Mouse (Mus musculus) NIH3T3 (cell line): ENCODE measurements at regions not wholly inside any gene's neighbourhood (a gene's known extent, or its start where the extent isn't known, plus 50 kb on each side); places are given as distances from the start of the nearest gene placed in this dataset.
A peak's percentile ranks its signal among the peaks of the same experiment; 100 is the strongest.

Experiments
- DNase-seq: peaks from one replicate; pipeline ENCODE4 v3.0.0-alpha.2; 2012; ENCODE audit warnings: low read depth

DNA sequence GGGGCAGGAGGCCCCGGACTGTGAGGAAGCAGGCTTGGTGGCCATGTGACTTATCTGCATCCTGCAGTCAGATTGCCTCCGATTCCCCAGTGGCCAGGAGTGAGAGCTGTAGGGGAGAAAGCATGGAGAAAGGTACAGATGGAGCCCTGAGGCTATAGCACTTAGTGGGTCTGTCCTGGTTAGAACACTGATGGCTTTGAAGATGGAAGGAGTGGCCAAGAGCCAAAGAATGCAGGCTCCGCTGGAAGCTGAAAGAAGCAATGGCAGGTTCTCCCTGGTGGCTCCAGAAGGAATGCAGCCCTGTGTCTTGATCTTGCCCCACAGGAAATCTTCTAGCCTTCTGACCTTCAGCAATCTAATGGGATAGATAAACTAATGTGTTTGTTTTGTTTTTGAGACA lies 926.3 kb downstream of the 4930447A16Rik start:
- DNase-seq = no peak

DNA sequence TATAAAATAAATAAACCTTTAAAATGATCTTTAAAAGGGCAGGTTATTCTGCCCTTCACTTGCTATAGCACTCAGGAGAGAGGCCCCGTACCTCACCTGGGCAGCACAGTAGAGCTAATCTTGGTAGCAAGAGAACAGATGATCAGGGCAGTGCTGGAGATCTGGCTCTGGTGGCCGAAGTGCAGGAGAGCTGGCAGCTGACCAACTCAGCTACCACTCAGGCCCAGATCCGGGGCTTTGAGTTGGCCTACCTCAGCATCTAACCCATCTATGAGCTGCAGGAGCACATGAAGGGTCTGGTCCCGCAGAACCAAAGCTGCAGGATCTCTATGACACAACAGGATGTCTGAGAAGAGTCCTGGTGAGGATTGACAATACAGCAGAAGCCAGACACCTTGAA lies 928.0 kb downstream of the 4930447A16Rik start:
- no peak for DNase-seq

DNA sequence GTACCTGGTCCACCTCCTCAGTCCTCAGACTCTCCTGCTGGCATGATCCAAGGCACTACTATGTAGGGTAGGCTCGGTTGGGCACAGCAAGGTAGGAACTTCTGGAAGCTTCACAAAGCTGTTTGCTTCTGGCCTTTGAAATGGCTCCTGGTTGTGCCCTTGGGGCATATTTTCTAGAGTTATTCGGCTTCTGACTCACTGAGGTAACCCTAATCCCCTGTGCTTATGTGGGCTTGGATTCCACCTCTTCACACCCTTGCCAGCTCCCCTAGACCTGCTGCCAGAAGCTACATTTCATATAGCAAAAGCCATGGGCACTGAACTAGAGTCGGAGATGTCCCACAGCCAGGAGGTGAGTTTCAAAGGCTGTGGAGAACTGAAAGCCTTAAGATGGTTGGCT lies 933.7 kb downstream of the 4930447A16Rik start:
- DNase-seq = no peak

DNA sequence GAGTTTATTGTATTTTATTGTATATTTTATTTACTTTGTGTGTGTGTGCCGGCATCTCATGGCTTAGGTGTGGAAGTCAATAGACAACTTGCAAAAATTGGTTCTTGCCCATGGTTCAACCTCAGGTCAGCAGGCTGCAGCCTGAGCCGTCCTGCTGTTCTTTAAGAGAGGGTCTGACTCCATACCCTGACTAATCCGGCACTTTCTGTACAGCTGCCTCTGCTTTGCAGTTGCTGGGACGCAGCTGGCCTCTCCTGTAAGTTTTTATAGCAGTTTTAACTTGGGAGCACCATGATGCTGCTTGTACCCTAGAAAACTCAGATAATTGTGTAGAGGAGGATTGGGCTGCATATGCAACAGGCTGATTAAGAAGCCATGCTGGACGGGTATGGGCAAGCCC lies 938.2 kb downstream of the 4930447A16Rik start:
- no peak for DNase-seq

DNA sequence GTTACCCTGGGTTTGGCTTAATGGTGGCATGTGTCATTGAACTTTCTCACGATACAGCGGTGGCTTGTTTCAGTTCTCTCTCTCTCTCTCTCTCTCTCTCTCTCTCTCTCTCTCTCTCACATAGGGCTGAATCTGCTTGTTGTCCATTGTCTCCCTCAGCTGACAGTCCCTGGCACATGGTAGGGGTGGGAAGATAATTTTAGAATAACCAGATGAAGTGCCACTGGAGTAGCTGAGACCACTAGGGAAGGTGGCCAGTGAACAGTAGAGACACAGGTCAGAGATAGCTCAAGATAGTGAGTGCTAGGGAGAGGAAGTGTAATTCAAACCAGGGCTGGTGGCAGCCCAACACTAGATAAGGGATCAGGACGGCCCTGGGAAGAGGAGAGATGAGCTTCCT lies 938.7 kb downstream of the 4930447A16Rik start:
- no peak for DNase-seq

DNA sequence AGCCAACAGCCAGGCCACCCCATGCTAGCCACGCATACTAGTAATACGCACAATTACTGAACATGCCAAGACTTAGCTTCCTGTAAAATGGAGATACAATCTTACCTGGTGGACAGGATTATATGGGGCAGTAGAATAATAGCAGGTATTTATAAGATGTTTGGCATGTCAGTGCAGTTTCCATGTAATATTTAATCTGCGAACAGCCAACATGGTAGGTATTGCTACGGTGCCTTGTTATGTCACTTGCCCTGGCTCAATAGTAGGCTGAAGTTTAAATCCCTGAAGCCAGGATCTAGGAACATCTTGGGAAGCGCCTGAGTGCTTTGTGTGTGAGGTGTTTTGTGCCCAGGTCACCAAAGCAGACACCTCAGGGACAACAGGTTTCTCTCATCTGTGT lies 942.3 kb downstream of the 4930447A16Rik start:
- no peak for DNase-seq

DNA sequence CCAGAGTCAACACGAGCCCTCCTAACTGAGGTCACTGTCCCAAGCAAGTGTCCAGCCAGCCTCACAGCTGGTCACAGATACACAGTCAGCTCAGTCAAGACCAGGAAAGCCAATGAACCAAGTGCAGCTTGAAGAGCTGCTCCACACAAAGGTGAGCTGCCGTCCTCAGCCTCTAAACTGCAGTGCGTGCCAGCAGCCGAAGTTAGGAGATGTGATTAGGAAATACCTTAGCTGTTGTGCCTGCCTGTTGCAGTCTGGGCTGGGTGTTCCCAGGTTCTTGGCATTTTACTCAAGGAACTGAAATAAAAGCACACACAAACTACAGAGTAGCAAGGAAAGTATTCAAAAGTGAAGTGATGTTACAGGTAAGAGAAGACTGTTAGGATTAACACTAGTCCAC lies 942.9 kb downstream of the 4930447A16Rik start:
- DNase-seq = no peak

DNA sequence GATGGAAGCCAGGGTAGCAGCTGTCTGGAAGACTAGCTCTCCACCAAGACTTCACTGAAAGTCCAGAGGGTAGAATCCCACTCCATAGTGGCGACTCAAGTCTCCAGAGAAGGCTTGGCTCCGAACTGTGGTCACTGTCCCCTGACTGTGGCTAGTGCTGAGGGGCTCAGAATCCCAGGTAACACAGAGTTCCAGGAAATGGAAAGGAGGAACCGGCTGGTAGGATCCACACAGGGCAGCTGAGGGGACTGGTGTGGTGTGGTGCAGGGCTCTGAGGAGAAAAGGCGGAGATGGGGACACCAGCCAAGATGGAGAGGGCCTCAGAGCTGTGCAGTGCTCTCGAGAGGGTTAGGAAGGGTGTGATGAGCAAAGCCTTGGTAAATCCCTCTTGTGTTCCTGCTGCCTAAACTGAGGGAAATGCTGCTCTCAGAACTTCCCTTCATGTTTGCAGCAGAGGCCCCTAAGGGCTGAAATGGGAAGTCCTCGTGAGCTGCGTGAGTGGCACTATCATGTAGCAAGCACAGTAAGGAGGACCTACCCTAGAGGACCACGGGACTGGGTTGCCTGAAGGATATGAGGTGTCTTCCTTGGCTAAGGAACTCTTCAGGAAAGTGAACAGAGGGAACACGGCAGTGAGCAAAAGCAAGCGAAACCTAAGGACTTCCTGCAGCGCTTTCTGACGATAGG lies 946.2 kb downstream of the 4930447A16Rik start:
- DNase-seq = no peak

DNA sequence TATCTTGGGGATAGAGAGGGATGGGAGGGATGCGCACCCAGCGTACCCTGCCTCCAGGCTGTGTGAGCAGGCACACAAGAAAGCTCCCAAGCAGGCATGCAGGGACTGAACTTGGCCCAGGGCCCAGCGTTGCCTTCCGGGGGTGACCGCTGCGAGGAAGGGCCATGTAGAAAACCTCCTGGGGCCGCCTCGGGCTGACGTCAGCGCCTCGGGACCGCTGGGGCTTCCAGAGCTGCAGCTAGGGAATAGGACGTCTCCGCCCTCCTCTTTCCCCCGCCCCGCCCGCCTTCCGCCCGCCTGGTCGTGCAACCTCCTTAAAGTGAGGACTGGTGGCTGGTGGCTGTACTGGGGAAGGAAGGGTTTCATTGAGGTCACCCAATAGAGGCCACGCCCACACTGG lies 948.4 kb downstream of the 4930447A16Rik start:
- DNase-seq = no peak

DNA sequence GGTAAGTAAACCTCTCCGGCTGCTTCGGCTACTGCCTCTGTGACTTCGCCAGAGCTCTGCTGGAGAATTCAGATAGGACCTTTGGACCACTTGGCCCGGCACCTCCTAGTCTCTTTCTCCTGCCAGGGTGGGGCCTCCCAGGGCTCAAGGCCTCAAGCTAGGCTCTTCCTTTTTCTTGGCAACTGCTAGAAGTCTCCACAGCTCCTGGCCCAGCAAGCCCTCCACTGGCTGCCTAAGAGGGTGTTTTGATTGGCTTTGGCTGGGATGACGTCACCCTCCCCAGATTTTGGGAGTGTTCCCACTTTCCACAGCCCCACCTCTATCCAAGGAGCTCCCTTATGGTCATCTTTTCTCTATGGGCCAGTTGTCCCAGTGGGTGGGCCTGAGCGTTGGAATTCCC lies 949.4 kb downstream of the 4930447A16Rik start:
- DNase-seq = peak; percentile 94

DNA sequence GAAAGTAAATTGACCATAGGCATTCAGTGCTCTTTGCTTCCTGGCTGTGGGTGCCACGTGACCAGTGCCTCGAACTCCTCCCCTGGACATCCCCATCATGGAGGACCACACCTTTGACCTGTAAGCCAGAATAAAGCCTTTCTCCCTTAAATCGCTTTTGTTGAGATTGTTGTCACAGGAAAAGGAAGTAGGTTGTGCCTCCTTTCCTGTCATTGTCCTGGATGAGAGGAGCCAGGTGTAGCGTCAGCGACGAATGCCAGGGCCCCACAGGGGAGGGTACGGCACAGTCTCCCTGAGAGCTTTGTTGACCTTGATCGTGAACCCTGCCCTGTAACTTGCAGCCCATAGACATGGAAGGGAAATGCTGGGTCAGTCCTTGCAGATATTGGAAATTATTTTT lies 952.8 kb downstream of the 4930447A16Rik start:
- DNase-seq = no peak

DNA sequence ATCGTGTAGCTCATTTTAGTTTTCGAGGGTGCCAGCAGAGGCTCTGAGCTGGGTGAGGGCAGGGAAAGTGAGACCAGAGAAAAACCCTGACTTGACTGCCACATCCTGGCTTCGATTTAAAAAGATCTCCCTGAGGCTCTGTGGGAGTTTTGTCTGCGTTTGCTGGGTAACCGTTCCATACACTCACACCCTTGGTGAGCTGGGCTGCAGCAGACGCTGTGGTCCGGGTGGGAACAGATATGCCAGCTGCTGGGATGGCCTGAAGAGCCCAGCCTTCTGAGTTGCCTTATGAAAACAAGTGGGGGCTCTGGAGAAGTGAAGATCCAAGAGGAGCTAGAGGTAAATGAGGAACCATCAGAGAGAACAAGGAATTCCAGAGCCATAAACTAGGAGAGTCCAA lies 962.3 kb downstream of the 4930447A16Rik start:
- no peak for DNase-seq

DNA sequence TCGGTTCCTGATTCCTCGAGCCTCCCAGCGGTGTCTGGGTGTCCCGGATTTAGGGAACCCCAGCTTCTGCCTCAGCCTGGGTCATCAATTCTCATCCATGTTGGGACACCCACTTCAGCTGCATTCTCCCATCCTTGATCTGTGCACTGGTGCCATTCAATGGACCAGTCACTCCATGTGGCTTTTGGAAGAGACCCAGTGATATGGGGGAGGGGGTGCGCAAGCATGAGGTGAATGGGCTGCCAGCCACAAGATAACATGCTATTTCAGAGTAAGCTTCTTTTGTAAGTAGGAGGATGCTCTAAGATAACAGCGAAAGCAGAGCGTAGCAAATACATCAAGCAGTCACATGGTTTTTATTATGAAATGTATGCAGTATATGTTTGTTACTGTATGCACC lies 963.1 kb downstream of the 4930447A16Rik start:
- no peak for DNase-seq

DNA sequence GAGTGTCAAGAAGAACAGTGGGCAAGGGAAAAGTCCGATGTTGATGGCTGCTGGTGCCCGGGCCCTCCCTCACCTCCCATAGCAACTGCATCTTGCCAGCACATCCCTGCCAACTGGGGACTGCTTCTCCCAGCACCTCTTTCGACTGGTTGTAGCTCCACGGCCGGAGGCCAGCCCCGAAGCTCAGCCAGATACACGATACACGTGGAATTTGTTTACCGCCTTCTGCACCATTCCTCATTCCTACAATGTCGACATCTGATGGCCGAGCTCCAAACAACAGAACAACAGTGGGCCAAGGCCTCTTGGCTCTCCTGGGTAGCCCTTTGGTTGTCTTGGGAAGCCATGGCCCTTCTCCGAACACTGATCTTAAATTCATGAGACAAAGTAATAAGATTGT lies 965.1 kb downstream of the 4930447A16Rik start:
- DNase-seq = peak; percentile 88

DNA sequence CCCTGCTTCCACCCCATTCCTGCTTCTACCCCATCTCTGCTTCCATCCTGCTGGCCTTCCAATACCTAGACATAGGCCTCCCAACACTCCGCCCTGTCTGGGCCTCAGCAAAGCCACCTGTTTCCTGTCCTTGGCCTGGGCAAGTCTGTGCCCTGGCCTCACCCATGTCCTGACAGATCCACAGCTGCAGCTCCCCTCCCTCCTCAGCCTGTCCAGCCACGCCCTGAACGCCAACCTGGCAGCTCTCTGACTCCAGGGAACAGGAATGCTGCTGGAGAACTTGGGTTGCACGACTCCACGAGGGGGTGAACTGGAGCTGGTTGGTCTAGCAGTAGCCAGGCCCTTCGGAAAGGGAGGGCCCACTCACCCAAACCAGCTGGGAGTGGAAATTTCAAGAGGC lies 966.1 kb downstream of the 4930447A16Rik start:
- DNase-seq = peak; percentile 70

DNA sequence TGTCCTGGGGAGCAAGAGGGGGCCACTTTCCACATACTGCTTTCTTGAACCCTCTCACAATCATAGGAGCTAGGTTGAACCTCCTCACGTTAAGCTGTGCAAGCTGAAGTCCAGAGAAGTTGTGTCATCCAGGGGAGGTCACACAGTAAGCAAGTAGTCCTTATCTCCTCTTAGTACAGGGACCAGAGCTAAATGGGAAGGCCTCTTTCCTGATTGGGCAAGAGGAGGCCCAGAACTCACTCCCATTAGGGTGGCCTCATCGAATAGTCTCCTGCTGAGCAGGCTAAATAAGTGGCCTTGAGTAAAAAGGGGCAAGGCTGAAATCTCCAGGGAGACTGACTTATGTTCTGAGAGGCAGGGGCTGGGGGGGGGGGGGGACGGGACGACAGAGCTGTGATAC lies 966.5 kb downstream of the 4930447A16Rik start:
- DNase-seq = no peak

DNA sequence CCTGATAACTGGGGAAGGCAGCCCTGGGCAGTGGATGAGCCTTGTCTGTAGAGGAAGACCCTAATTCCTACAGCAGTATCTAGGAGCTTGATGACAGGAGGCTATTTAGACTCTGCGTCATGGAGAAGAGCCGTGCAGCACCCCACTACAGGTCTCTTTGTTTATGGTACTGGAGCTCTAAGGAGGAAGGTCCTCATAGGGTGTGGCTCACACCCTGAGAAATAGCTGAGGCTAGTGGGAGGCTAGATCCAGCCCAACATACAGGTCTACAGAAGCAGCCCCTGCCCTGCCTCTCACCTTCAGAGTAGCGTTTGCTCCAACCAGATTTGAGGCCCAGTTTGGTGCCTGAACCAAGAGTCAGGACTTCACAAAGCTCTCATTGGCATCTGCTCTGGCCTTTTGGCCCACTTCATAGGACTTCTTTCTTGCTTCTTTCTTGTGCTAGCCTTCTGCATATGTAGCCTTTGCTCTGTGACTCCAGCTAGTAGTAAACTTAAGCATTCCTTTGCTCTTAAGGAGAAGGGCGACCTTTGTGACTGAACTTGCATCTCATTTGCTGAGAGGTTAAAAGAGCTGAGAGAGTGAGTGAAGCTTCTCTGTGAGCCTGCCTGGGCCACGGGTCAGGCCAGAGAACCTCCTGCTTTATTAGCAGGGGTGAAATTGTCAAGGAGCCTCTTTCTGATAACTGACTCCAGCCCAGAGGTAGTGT lies 967.2 kb downstream of the 4930447A16Rik start:
- DNase-seq = no peak

DNA sequence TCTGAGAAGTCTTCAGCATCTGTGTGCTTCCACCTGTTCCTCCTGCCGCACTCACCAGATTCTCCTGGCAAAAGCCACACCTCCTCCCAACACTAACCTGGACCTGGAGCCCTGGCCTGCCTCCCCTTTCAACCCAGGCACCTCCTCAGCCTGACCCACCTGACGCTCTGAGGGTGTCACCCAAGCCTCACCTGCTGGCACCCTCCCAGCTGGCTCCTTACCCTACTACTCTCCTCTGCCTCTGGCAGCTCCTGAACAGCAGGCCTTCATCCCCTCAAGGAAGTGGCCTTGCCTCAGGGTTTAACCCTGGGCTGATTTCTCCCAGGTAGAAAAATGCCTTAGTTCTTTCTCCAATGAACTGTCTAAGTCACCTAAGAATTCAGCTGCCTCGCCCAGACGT lies 973.5 kb downstream of the 4930447A16Rik start:
- DNase-seq = no peak

DNA sequence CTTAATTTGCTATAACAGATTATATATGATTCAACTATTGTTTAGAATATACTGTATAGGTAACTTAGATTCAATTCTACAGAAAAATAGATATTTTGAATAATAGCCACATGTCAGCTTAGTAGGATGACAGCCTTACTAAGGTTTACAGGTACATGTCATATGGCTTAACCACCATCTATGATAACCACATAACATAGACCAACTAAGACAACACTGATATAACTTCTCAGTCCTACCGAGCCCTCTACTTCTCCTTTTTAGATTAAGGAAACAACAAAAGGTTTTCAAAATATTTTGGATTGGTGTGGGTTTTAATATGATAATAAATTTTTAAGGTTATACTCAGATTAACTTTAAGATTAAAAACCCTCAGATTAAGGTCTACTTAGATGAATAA lies 977.4 kb downstream of the 4930447A16Rik start:
- no peak for DNase-seq

DNA sequence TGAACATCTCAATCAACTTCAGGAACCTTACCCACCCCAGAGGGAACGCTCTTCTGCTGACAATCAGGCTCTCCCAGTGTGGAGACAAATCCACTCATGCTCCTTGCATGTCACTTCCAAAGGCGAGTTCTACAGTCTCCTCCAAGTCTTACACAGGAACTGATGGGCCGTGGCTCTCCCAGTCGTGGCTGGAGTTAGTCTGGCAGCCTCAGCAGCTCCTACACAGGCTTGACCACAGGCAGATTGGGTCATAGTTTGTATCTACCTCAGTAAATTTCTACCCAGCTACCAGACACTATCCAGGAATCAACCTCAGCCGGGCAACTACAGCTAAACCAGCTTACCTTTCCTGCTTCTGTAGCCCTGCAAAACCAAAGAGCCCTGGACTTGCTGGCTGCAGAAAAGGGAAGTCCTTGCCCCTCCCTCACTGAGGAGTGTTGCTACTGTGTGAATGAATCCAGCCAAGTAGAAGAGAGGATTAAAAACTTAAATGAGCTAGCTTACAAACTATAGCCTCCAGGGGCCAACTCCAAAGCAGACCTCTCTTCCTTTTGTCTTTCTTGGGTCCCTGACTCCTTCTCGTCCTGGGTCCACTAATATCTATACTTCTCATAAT lies 978.5 kb downstream of the 4930447A16Rik start:
- DNase-seq = peak; percentile 17

DNA sequence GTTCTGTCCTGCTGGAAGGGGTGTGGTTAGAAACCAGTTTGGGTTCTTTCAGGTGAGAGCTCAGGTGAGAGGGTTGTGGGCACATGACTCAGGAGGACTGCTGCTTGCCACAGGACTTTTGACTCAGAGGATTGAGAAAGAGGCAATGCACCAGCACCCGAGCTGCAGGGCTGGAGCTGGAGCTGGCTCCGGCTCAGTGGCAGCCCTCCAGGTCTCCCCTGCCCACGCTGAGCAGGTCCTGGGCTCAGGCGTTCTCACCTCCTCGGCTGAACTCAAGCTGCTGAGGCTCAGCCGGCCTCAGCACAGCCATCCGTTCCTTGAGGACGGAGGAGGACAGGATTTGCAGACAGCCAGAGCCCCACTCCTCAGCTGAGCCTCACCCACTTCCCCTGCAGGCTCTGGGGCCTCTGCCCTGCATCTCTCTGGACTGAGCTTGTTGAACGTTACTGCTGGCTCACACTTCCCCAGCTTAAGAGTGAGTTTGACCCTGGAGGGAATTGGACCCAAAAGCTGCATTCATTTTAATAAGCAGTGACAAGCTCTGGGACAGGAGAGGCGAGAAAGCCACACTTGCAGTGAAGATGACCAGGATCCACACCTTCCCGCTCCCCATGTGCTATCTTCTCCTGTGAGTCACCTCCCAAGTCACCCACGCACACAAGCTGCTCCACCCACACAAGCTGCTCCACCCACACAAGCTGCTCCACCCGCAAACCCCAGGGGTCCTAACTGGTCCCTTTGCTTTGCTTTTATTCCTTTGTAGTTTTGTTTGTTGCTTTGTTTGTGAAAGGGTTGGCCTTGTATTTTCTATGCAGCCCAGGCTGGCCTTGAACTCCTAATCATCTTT lies 981.0 kb downstream of the 4930447A16Rik start:
- peak; percentile 68 for DNase-seq

DNA sequence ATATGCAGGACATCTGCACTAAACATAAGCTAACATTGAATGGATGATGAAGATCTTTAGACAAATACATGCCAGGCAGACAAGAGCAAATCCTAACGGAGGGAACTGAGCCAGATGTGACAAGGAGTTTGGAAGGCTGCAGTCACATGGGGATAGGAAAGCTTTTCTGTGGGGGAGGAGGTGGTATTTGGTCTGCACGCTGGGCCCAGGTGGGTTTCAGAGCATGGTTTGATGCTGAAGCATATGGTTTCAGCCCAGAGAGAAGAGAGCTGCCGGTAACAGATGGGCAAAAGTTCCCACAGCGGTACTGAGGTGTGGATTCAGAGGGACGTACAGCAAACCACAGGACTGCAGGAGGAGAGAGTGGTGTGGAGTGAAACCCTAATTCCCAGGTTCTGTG lies 982.1 kb downstream of the 4930447A16Rik start:
- no peak for DNase-seq

DNA sequence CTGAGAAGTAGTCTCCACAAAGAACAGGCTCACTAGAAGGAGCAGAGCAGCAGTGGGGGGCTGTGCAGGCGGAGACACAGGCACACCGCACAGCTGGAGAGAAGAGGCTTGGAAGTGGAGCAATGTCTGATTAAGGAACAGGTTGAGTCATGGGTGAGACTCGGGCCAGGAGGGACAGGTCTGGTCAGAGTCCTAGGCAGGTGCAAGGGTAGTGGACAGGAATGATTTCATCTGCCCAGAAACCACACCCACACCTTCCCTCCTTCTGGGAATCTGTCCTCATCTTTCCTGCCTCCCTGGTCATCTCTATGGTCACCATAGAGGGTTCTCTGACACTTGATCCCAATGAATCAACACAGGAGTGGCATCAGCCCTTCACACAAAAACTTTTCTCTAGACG lies 983.8 kb downstream of the 4930447A16Rik start:
- peak; percentile 16 for DNase-seq
